Mouse (Mus musculus): ENCODE results near the gene Dnase2a. TPM values are rescaled to one million over a fixed set of nuclear protein-coding genes. Genes with fewer than 3 reads are reported as not detected.
A peak's percentile ranks its signal among the peaks of the same experiment; 100 is the strongest.

The Dnase2a gene
- total RNA-seq, 2 experiments from 2014 or later = 4.3 to 5.1 TPM

GRCm38 (mm10) chr8:84966603-84967002 is 58.2 kb downstream of the Dnase2a start:
- DNase-seq (ENCODE audit: extremely low spot score in 1 of 2, low spot score in 2 of 2) = no peak
- no peak overlapping the region for H3K27ac ChIP-seq
- no peak overlapping the region for H3K4me3 ChIP-seq
- TF ChIP-seq CTCF (IDR thresholded peaks at IDR 0.05) = no peak
- intact Hi-C loops (cut with DNase I) = no loop called here

DNA sequence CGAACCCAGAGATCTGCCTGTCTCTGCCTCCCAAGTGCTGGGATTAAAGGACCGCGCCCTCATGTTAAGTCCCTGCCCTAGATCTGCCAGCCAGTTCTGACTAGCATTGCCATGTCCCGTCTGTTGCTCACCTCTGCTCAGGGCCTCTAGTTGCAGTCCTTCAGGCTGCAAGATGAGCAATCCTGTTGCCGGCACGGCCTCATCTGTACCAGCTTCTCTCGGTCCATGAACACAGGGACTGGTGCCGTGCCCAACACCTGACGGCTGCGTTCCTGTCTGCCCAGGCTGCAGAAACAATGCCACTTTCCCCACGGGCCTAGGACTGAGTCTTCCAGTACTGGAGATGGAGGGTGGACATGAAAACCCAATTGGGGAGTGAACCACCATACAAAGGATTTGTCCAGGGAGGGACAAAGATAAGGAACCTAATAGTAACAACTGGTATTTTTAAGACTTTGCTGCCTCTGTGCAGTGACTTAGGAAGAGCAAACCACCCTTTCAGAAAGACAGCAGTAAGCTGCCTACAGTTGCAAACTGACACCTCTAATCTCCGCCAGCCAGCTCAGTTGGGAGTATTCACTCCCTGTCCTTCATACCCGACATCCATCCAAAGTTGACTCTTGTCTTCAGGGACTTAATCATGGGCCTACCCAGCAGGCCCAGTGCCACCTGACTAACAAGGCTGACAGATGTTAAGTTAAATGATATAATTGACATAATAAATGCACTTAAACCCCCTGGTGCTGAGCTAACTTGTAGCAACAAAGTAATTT is 59.4 kb downstream of the Dnase2a start:
- no peak overlapping the region for H3K27ac ChIP-seq
- H3K4me3 ChIP-seq = no peak overlapping the region
- no peak for TF ChIP-seq CTCF (IDR thresholded peaks at IDR 0.05)
- DNase-seq (ENCODE audit: extremely low spot score in 1 of 2, low spot score in 2 of 2) = no peak
- intact Hi-C loops (cut with DNase I) = no loop called here

- peak overlapping the region; percentile 56 for H3K4me3 ChIP-seq
- DNase-seq (ENCODE audit: extremely low spot score in 1 of 2, low spot score in 2 of 2) = no peak
- intact Hi-C loops (cut with DNase I) = no loop called here
- no peak for TF ChIP-seq CTCF (IDR thresholded peaks at IDR 0.05)
- peak overlapping the region; percentile 90 for H3K27ac ChIP-seq
Observed at GRCm38 (mm10) chr8:84968650-84969049, 60.3 kb downstream of the Dnase2a start.

DNA sequence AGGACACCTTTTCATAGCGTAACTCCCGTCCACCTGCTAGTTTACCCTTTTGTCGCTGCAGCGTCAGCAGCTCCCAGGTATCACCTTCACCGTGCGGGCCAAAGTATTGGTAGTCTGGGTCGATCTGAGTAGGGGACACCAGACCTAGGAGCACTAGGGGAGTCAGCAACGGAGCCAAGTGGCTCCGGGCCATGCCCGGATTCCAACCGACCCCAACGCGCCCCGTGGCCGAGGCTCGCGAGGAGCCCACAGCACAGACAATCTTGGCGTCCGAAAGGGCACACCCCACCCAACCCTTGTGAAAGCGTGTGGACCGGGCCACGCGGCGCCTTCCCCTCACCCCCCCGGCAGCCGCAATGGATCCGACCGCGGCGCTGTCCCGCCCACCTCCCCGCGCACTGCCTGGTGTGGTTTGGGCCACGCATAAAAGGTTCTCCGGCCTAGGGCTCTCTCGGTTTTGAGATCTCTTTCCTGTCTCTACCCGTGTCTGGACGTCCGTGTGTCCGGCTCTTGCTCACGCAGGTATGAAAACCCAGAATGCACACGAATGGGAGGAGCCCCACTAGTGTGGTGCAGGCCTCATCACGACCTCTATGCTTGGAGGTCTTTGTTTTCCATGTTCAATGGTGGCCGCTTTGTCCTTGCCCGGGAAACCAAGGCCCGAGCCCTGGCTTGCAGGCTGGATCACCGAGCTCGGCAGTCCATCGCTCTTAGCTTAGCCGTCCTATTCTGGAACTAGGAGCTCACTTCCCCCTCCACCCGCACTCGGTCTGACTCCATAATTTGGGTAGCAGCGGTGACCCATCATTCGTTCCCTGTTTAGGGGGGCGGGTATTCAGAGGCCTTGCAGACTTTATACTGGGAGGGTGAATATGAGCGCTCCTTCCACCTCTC is 61.1 kb downstream of the Dnase2a start, which contains the start of the genes Gm49661, Prdx2 and Rnaseh2a:
Gene Gm49661, minus strand, starts transcription at position 193 of the 894 bp plus-strand sequence.
Gene Prdx2, plus strand, starts transcription at position 347 of the 894 bp plus-strand sequence.
Gene Rnaseh2a, minus strand, starts transcription at position 527 of the 894 bp plus-strand sequence.
- DNase-seq (ENCODE audit: extremely low spot score in 1 of 2, low spot score in 2 of 2) = peak; percentile 74 to 76
- intact Hi-C loops (cut with DNase I) = no loop called here
- TF ChIP-seq CTCF (IDR thresholded peaks at IDR 0.05) = no peak
- Histone ChIP-seq H3K27ac (peak within 1 kb of the TSS; percentile 90), H3K4me3 (peak within 1 kb of the TSS; percentile 56)

- H3K4me3 ChIP-seq = peak overlapping the region; percentile 56
- DNase-seq (ENCODE audit: extremely low spot score in 1 of 2, low spot score in 2 of 2) = no peak
- H3K27ac ChIP-seq = peak overlapping the region; percentile 90
- intact Hi-C loops (cut with DNase I) = no loop called here
- no peak for TF ChIP-seq CTCF (IDR thresholded peaks at IDR 0.05)
Observed at GRCm38 (mm10) chr8:84970135-84970790, 61.9 kb downstream of the Dnase2a start.

GRCm38 (mm10) chr8:84970913-84971312 is 62.6 kb downstream of the Dnase2a start:
- intact Hi-C loops (cut with DNase I) = no loop called here
- Histone ChIP-seq H3K4me3 (peak overlapping the region; percentile 56), H3K27ac (no peak overlapping the region)
- no peak for TF ChIP-seq CTCF (IDR thresholded peaks at IDR 0.05)
- DNase-seq (ENCODE audit: extremely low spot score in 1 of 2, low spot score in 2 of 2) = no peak

Small RNA genes within 50 kb of the gene (microRNA-seq; reads per million reads assigned to microRNA genes)
- gene Gm24197 = 1.2 to 2.9 reads per million in 2 experiments
- 7.8 to 12.4 reads per million in 2 experiments for gene Mir7069

Other genes starting within 250 kb of the Dnase2a start
- gene Ier2, start 245.7 kb upstream of the Dnase2a start, total RNA-seq (2021) = 10 to 100 TPM; 17.5 to 17.9 TPM
- 100 to 1,000 TPM; 108 to 115 TPM for gene Trmt1, start 222.3 kb upstream of the Dnase2a start, total RNA-seq (2021)
- 10 to 100 TPM; 95.5 to 96.8 TPM for gene Nacc1, start 220.7 kb upstream of the Dnase2a start, total RNA-seq (2021)
- gene Lyl1, start 207.1 kb upstream of the Dnase2a start, total RNA-seq (2021) = 1 to 10 TPM; 1.6 to 2.6 TPM
- not detected for gene G430095P16Rik, start 185.6 kb upstream of the Dnase2a start, total RNA-seq (2021)
- gene Nfix, start 108.2 kb upstream of the Dnase2a start, total RNA-seq (2021) = 100 to 1,000 TPM; 347 to 350 TPM
- gene Dand5, start 85.7 kb upstream of the Dnase2a start, total RNA-seq (2021) = 10 to 100 TPM in 1 of 2 experiments, 1 to 10 TPM in 1; 9.7 to 11.1 TPM
- gene Gadd45gip1, start 77.0 kb upstream of the Dnase2a start, total RNA-seq (2021) = 10 to 100 TPM; 23.9 to 25.8 TPM
- 10 to 100 TPM; 77.7 to 77.8 TPM for gene Rad23a, start 67.9 kb upstream of the Dnase2a start, total RNA-seq (2021)
- 100 to 1,000 TPM; 459 to 496 TPM for gene Calr, start 61.6 kb upstream of the Dnase2a start, total RNA-seq (2021)
- 10 to 100 TPM; 49.8 to 50.1 TPM for gene Farsa, start 51.6 kb upstream of the Dnase2a start, total RNA-seq (2021)
- 1 to 10 TPM; 7.8 to 8.0 TPM for gene Syce2, start 36.4 kb upstream of the Dnase2a start, total RNA-seq (2021)
- gene Gcdh, start 14.6 kb upstream of the Dnase2a start, total RNA-seq (2021) = 10 to 100 TPM; 35.6 to 44.1 TPM
- gene Klf1, start 6.6 kb upstream of the Dnase2a start, total RNA-seq (2021) = under 1 TPM in 1 of 2 experiments, not detected in 1; 0.23 TPM
- 10 to 100 TPM; 89.4 to 95.7 TPM for gene Mast1, start 28.8 kb downstream of the Dnase2a start, total RNA-seq (2021)
- 1 to 10 TPM; 1.1 to 1.2 TPM for gene Rtbdn, start 38.4 kb downstream of the Dnase2a start, total RNA-seq (2021)
- not detected for gene Gm49661, start 60.9 kb downstream of the Dnase2a start, total RNA-seq (2021)
- gene Prdx2, start 61.0 kb downstream of the Dnase2a start, total RNA-seq (2021) = 100 to 1,000 TPM; 319 to 333 TPM
- gene Rnaseh2a, start 61.2 kb downstream of the Dnase2a start, total RNA-seq (2021) = 10 to 100 TPM; 43.4 to 47.3 TPM
- gene Junb, start 70.2 kb downstream of the Dnase2a start, total RNA-seq (2021) = 100 to 1,000 TPM in 1 of 2 experiments, 10 to 100 TPM in 1; 99.5 to 145 TPM
- gene Hook2, start 82.0 kb downstream of the Dnase2a start, total RNA-seq (2021) = 10 to 100 TPM; 11.3 to 11.6 TPM
- gene Best2, start 106.0 kb downstream of the Dnase2a start, total RNA-seq (2021) = not detected
- 100 to 1,000 TPM; 122 to 124 TPM for gene Asna1, start 116.7 kb downstream of the Dnase2a start, total RNA-seq (2021)
- gene Trir, start 118.3 kb downstream of the Dnase2a start, total RNA-seq (2021) = 100 to 1,000 TPM; 124 to 132 TPM
- 100 to 1,000 TPM; 146 to 163 TPM for gene Tnpo2, start 128.4 kb downstream of the Dnase2a start, total RNA-seq (2021)
- 10 to 100 TPM; 21.5 to 25.5 TPM for gene Fbxw9, start 151.5 kb downstream of the Dnase2a start, total RNA-seq (2021)
- not detected for gene Gm5741, start 159.4 kb downstream of the Dnase2a start, total RNA-seq (2021)
- 10 to 100 TPM; 66.1 to 68.7 TPM for gene Dhps, start 163.2 kb downstream of the Dnase2a start, total RNA-seq (2021)
- gene Wdr83os, start 172.2 kb downstream of the Dnase2a start, total RNA-seq (2021) = 10 to 100 TPM; 55.6 to 55.7 TPM
- gene Wdr83, start 172.7 kb downstream of the Dnase2a start, total RNA-seq (2021) = 10 to 100 TPM; 25.5 to 27.8 TPM
- gene Man2b1, start 174.7 kb downstream of the Dnase2a start, total RNA-seq (2021) = 10 to 100 TPM; 34.7 to 35.9 TPM
- gene Zfp791, start 214.5 kb downstream of the Dnase2a start, total RNA-seq (2021) = 1 to 10 TPM; 7.0 to 7.9 TPM
- not detected for gene Cks1brt, start 243.4 kb downstream of the Dnase2a start, total RNA-seq (2021)

Measured in left cerebral cortex, adult 2 months (tissue).